Mouse (Mus musculus): Measurements from ENCODE around the gene Glb1l.

GRCm38 (mm10) chr1:75210136-75211087 lies at the start of gene Glb1l, which contains the start of gene Stk16:
- TF ChIP-seq CTCF (IDR thresholded peaks at IDR 0.05; ENCODE audit: insufficient read depth, low read depth, low read length) (no peak), POLR2A (IDR thresholded peaks at IDR 0.05; ENCODE audit: insufficient read depth, low read depth, low read length) (peak; percentile 50)
